Mouse (Mus musculus) forelimb bud, embryonic 11.5 days (tissue): ENCODE data around the gene Tor1aip2.
"Not testable (repeated sequence)": the region's sequence is repeated elsewhere in the genome, so short reads cannot be mapped to it uniquely, and the experiment has no call there.

Source experiments
- DNase-seq: peaks from one replicate; pipeline ENCODE4 v3.0.0-alpha.2; 2012; ENCODE audit warnings: low read depth, low spot score

Tor1aip2 gene

DNA sequence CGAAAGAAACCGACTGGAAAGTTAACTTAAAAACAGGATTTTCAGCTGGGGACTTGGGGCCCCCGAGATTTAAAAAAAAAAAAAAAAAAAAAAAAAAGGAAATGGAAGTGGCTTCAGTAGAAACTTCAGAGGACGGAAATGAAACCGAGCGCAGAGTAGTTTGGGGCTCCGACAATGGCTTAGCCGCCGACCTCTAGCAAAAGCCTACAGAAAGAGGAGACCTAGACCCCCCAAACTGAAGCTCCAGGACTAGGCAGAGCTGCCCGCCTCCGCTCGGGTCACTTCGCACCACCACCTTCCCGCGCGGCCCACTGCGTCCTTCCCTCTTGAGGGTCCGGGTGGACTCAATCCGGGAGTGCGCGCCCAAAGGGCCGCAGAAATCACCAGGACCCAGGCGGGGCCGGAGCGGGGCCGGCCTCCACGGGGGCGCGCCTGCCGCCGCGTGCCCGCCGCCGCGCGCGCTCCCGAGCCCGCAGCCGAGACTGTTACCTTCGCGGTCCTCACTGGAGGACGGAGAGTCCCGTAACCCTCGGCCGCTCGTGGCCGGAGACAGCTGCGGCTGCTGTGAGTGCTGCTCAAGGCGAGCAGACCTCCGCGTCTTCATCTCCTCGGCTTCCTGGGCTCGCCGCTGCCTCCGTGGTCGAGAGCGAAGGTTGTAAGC, at the start of gene Tor1aip2:
Gene Tor1aip2, plus strand, starts transcription at position 135 of the 661 bp plus-strand sequence.
- DNase-seq: peak; percentile 85

GRCm38 (mm10) chr1:155987625-155988024, 47.6 kb upstream of the Tor1aip2 start:
- DNase-seq: no peak

DNA sequence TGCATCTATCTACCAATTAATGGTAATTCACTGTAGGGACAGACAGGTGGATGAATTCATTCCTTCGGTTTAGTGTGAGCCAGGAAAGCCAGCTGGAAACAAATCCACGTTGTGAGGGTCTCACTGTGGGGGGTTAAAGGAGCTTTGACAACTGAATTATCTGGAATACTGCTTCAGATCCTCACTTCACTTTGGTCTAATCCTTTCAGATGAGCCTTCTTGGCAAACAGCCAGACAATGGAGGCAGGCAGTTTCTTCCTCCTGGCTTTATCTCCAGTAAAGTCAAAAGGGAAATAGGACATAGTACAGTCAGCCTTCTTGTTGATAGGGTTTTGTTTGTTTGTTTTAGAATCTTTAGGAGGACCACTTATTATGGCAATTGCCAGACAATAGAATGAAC, 45.8 kb upstream of the Tor1aip2 start:
- DNase-seq: no peak

DNA sequence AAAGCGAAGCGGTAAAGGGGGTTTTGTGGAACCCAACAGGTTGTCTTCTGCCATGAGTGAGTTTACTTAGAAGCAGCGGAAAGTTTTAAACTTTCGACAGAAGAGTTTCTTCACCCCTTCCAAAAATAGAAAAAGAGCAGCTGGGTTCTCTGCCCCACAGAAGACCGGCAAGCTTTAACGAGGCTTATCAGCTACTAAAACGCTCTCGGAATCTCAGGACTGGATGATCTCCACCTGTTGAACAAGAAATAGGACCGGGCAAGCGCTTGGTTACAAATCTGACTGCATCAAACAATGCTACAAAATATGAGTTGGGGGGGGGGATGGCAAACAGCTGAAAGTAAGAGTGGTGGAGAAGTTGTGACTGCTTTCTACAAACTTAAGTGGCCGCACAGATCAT, 44.8 kb upstream of the Tor1aip2 start:
- no peak for DNase-seq

DNA sequence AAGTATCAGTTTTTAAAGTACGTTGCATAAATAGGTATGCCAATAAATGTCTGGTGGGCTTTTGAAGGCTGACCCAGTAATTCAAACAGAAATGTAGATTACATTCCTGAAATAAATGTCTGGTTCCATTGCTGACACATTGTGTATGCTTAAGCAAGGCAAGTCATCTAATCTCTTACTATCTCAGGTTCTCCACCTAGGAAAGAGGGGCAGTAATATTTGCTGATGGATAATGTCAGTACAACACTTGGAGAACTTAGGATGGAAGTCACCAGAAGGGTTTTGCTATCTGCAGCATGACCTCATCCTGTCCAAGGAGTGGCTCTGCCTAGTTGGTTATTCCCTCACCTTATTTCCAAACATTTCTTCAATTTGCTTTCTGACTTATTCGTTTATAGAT, 40.7 kb upstream of the Tor1aip2 start:
- DNase-seq: no peak

DNA sequence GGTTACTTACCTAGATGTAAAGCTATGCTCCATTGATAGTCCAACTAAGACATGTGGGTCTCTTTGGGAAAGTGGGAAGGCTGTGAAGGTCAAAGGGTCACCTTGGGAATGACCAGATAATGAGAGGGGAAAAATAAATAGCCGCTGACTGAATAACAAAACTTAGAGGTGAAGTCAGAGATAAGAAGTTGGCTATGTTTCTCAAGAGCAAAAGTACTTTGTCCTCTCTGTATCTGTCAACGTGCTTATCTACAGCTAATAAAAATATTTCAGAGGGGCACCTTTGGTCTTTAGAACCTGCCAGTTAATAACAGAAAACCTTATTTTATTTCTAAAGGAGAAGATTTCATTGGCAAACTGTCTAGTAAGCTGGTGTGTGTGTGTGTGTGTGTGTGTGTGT, 39.6 kb upstream of the Tor1aip2 start:
- no peak for DNase-seq

- no peak for DNase-seq
These were observed 32.8 kb upstream of the Tor1aip2 start for GRCm38 (mm10) chr1:156002366-156002765.

- DNase-seq: no peak
These were observed 31.8 kb upstream of the Tor1aip2 start for GRCm38 (mm10) chr1:156003201-156003935.

GRCm38 (mm10) chr1:156005906-156006305, 29.3 kb upstream of the Tor1aip2 start:
- no peak for DNase-seq

GRCm38 (mm10) chr1:156009003-156009402, 26.2 kb upstream of the Tor1aip2 start:
- no peak for DNase-seq

DNA sequence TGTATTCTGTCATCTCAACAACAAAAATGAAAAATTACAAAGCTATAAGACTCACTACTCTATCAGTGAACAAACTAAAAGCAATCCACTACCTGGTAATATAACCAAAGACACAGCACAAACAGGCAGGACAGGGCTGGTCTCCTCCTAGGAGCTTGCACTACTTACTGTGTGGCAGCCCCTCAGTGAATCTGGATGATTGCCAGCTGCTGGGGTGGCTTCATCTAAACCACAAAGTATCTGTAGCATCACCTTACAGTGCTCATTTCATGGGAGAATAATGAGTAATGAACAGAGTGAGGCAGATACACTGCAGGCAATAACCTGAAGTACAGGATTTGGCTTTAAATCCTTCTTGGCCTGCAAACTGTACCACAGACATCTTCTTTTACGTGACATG, 15.4 kb upstream of the Tor1aip2 start:
- no peak for DNase-seq

DNA sequence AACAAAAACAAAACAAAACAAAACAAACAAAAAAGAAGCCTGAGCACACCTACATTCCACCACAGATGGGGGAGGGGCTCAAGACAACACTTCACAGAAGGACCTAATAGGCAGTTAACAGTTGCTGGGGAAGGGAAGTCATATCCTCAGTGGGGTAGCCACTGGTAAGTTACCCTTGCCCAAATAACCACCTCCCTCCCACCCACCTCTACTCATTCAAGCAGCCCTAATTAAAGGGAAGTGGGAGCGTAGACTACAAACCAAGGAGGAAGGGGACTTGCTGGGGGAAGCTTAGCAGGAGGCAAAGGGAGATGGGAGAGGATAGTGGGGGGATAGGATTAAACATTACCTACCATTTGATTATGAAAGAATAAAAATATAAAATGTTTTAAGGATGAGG, 14.8 kb upstream of the Tor1aip2 start:
- no peak for DNase-seq

- no peak for DNase-seq
These were observed 10.2 kb upstream of the Tor1aip2 start for GRCm38 (mm10) chr1:156024831-156025503.

DNA sequence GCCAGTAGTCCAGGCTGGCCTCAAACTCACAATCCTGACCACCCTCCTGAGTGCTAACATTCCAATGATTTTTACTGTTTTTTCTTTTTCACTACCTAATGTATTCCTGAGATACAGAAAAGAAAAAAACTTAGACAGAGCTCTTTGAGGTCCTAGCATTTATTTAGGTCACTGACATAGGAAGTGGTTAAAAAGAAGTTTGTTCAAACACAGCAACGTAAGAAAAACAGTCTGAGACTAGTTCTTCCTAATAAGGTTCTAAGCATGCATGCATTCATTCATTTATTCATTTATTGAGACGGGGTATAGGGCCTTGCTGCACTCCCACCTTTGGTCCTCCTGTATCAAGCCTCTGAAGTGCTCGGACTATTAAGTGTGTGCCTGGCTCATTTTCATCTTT, 7.4 kb upstream of the Tor1aip2 start:
- no peak for DNase-seq

DNA sequence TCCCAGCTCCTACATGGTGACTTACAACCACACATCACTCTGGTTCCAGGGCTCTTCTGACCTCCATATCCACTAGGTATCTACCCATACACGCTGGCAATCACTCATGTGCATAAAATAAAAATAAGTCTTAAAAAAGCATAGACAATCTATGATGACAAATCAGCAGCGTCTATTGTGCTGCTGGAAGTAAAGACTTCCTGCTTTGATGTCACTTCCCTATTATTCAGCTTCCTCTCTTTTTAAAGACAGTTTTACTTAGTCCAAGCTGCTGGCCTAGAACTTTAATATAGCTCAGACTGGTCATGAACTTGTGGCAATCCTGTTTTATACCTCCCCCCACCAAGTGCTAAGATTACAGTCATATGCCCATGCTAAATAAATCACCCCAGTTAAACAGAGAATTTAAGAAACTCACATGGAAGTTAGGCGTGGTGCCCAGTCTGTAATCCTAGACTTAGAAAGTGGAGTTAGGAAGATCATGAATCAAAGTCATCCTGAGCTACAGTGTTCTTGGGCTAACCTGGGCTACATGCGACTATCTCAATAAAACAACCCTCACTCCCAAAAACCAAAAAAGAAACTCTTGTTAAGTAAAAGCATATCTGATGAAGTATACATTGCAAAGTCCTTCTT, 6.7 kb upstream of the Tor1aip2 start:
- DNase-seq: no peak

GRCm38 (mm10) chr1:156033921-156034320, 1.3 kb upstream of the Tor1aip2 start:
- no peak for DNase-seq

- no peak for DNase-seq
These were observed 542 bp upstream of the Tor1aip2 start for GRCm38 (mm10) chr1:156034661-156035060.

- DNase-seq: peak; percentile 99
These were observed 931 bp downstream of the Tor1aip2 start, which contains the start of gene Tor1aip1 for GRCm38 (mm10) chr1:156035930-156036737. TSS of gene Tor1aip1 (minus strand) at chr1:156036480.

DNA sequence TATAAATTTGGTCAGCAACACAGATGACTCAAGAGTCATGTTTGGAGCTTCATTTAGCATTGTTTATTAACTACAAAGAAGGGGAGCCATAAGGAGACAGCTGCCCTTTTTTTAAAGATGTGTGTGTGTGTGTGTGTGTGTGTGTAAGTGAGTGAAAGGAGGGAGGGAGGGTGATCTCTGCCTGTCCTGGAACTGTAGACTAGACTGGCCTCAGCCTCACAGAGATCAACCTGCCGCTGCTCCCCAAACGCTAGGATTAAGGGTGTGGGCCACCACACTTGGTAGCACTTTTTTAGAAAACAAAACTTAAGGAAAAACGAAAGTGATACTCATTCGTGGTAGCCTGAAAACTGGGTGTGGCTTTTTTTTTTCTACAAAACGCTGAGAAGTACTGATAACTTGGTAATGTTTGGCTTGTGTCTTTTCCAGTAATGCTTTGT, 2.0 kb downstream of the Tor1aip2 start:
- DNase-seq: no peak

GRCm38 (mm10) chr1:156039989-156040388, 4.8 kb downstream of the Tor1aip2 start:
- not testable (repeated sequence) for DNase-seq

- DNase-seq: peak; percentile 93
These were observed 5.7 kb downstream of the Tor1aip2 start for GRCm38 (mm10) chr1:156040731-156041401.
